Mouse (Mus musculus) embryonic facial prominence, embryonic 11.5 days (tissue): ENCODE measurements around the gene Hdac7. TPM values are rescaled to one million over a fixed set of nuclear protein-coding genes. Genes with fewer than 3 reads are reported as not detected.

Experiments used
- ATAC-seq: fragments of 200-750 bp; cut with Nextera tagmentation; replicated peaks from 2 replicates; pipeline ENCODE4 v1.8.0; 2017; ENCODE audit warnings: low read depth; ENCODE audit not compliant: insufficient number of reproducible peaks, low FRiP score, low TSS enrichment
- DNase-seq: peaks from one replicate; pipeline ENCODE4 v3.0.0-alpha.2; 2015; ENCODE audit warnings: low spot score
- H3K27ac ChIP-seq: fragments of 300-500 bp; sonication (generic); replicated peaks from 2 replicates; pipeline ENCODE4 v1.5.1; 2014; ENCODE audit warnings: mild to moderate bottlenecking, low read depth, low read length, control low read depth
- H3K27me3 ChIP-seq: fragments of 300-500 bp; sonication (generic); 2 replicates; pipeline ENCODE4 v1.6.1; 2014; ENCODE audit warnings: mild to moderate bottlenecking, low read length, moderate library complexity, mixed read lengths; ENCODE audit not compliant: control insufficient read depth, insufficient read depth
- H3K36me3 ChIP-seq: fragments of 300-500 bp; sonication (generic); replicated peaks from 2 replicates; pipeline ENCODE4 v1.6.1; 2014; ENCODE audit warnings: low read depth, mild to moderate bottlenecking, low read length, moderate library complexity, mixed read lengths; ENCODE audit not compliant: control insufficient read depth, insufficient read depth
- H3K4me1 ChIP-seq: fragments of 300-500 bp; sonication (generic); 2 replicates; pipeline ENCODE4 v1.6.1; 2014; ENCODE audit warnings: low read length, mixed read lengths; ENCODE audit not compliant: control insufficient read depth, insufficient read depth
- H3K4me2 ChIP-seq: fragments of 300-500 bp; sonication (generic); 2 replicates; pipeline ENCODE4 v1.6.1; 2014; ENCODE audit warnings: low read depth, mild to moderate bottlenecking, control low read depth, low read length, moderate library complexity
- H3K4me3 ChIP-seq: fragments of 300-500 bp; sonication (generic); 2 replicates; pipeline ENCODE4 v1.5.1; 2014; ENCODE audit warnings: low read depth, low read length, control low read depth
- H3K9ac ChIP-seq: fragments of 300-500 bp; sonication (generic); replicated peaks from 2 replicates; pipeline ENCODE4 v1.6.1; 2014; ENCODE audit warnings: mild to moderate bottlenecking, control low read depth, low read length
- H3K9me3 ChIP-seq: fragments of 300-500 bp; sonication (generic); replicated peaks from 2 replicates; pipeline ENCODE4 v1.6.1; 2016; ENCODE audit warnings: mild to moderate bottlenecking, low read length, inconsistent platforms, mixed read lengths; ENCODE audit not compliant: control insufficient read depth
- WGBS: fragments of 180-500 bp; shearing (Covaris S2); extraction: QIAGEN DNeasy Blood & Tissue Kit; methylation state at CpG from one replicate; pipeline ENCODE4 v1.1.7; 2014; 5-methylcytosine and 5-hydroxymethylcytosine counted together
- polyA plus RNA-seq: library from polyadenylated mRNA; unstranded; fragments of >200 nt; fragmentation: Nextera tagmentation; extraction: Ambion mirVana; gene quantifications from 2 replicates; pipeline ENCODE4 v1.2.1, GENCODE M21; 2014

The Hdac7 gene
- polyA plus RNA-seq, 1 experiment from 2014 or later: 17.0 TPM

DNA sequence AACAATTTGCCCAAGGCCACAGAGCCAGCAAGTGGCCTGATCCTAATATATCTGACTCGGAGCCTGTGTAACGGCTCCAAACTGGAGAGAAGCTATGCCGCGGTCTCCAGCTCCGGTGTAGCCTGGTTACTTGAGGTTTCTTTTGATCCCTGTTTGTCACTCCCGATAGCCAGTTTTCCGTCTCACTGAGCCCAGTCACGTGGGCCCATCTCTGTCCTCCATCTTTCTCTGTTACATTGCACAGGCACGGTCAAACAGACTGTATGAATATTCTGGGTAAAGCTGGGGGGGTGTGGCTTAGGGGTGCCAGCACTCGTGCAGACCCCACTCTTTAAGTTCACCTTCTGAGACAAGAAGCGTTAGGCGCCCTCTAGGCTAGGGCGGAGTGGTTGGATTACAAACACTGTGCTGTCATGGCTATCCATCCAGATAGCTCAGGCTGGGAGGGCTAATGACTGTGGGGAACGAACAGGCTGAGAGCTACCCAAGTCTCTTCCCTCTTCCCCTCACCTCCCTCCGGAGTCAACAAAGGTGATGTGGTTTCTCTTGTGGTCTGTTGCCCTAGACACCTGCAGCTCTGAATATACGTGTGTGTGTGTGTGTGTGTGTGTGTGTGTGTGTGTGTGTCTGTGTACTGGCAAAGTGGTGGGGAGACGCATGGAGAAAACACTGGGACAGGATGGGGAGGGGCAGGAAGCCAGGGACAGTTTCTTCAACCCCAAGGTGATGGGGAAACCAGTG lies 8.0 kb downstream of the Hdac7 start:
- H3K4me3 ChIP-seq: no peak overlapping the region
- no peaks in the 10 kb centered on the region for H3K9me3 ChIP-seq
- H3K9ac ChIP-seq: no peak overlapping the region
- DNase-seq (no peak), ATAC-seq (no peak)
- no peak overlapping the region for H3K27ac ChIP-seq
- no peaks in the 10 kb centered on the region for H3K27me3 ChIP-seq
- peaks cover 6% of the 10 kb centered on the region for H3K4me1 ChIP-seq
- no peaks in the 10 kb centered on the region for H3K36me3 ChIP-seq
- no peak overlapping the region for H3K4me2 ChIP-seq
- WGBS: 53% methylated on average over 17 of the region's 17 CpGs

- ATAC-seq (no peak), DNase-seq (no peak)
- Histone ChIP-seq H3K4me1 (peaks cover 5% of the 10 kb centered on the region), H3K9ac (no peak overlapping the region), H3K36me3 (no peaks in the 10 kb centered on the region), H3K9me3 (no peaks in the 10 kb centered on the region), H3K27me3 (no peaks in the 10 kb centered on the region), H3K4me2 (no peak overlapping the region), H3K4me3 (no peak overlapping the region), H3K27ac (no peak overlapping the region)
- WGBS: 47% methylated on average over 9 of the region's 9 CpGs
Measured at GRCm38 (mm10) chr15:97832764-97833479, 11.4 kb downstream of the Hdac7 start.

GRCm38 (mm10) chr15:97831987-97832640 lies 12.2 kb downstream of the Hdac7 start:
- DNase-seq (peak; percentile 35), ATAC-seq (no peak)
- Histone ChIP-seq H3K4me1 (peaks cover 5% of the 10 kb centered on the region), H3K4me3 (peak overlapping the region; percentile 96), H3K27me3 (no peaks in the 10 kb centered on the region), H3K36me3 (no peaks in the 10 kb centered on the region), H3K4me2 (peak overlapping the region; percentile 79), H3K27ac (peak overlapping the region; percentile 91), H3K9ac (peak overlapping the region; percentile 99), H3K9me3 (no peaks in the 10 kb centered on the region)
- WGBS: 2% methylated on average over 10 of the region's 10 CpGs

- Histone ChIP-seq H3K36me3 (no peaks in the 10 kb centered on the region), H3K9ac (peak overlapping the region; percentile 99), H3K27me3 (no peaks in the 10 kb centered on the region), H3K4me3 (peak overlapping the region; percentile 96), H3K27ac (peak overlapping the region; percentile 91), H3K4me2 (peak overlapping the region; percentile 79), H3K4me1 (peaks cover 7% of the 10 kb centered on the region), H3K9me3 (no peaks in the 10 kb centered on the region)
- WGBS: under 1% methylated on average over 50 of the region's 84 CpGs
- ATAC-seq (peak; percentile 82), DNase-seq (peak; percentile 82)
Measured at GRCm38 (mm10) chr15:97831242-97831986, 12.9 kb downstream of the Hdac7 start.

- Histone ChIP-seq H3K36me3 (no peaks in the 10 kb centered on the region), H3K9me3 (no peaks in the 10 kb centered on the region), H3K4me3 (peak overlapping the region; percentile 96), H3K27ac (peak overlapping the region; percentile 91), H3K4me2 (peak overlapping the region; percentile 79), H3K9ac (peak overlapping the region; percentile 99), H3K27me3 (no peaks in the 10 kb centered on the region), H3K4me1 (peaks cover 7% of the 10 kb centered on the region)
- peak; percentile 47 for DNase-seq
- peak; percentile 26 for ATAC-seq
- under 1% methylated on average over 39 of the region's 39 CpGs for WGBS
Measured at GRCm38 (mm10) chr15:97830788-97831241, 13.5 kb downstream of the Hdac7 start.

GRCm38 (mm10) chr15:97830253-97830787 lies 14.0 kb downstream of the Hdac7 start:
- Histone ChIP-seq H3K27me3 (no peaks in the 10 kb centered on the region), H3K4me1 (peaks cover 12% of the 10 kb centered on the region), H3K9ac (peak overlapping the region; percentile 99), H3K9me3 (no peaks in the 10 kb centered on the region), H3K27ac (peak overlapping the region; percentile 91), H3K4me2 (peak overlapping the region; percentile 79), H3K4me3 (peak overlapping the region; percentile 96), H3K36me3 (no peaks in the 10 kb centered on the region)
- no peak; the same call in 1 of the 2 replicates for ATAC-seq
- 4% methylated on average over 12 of the region's 12 CpGs for WGBS
- no peak for DNase-seq

DNA sequence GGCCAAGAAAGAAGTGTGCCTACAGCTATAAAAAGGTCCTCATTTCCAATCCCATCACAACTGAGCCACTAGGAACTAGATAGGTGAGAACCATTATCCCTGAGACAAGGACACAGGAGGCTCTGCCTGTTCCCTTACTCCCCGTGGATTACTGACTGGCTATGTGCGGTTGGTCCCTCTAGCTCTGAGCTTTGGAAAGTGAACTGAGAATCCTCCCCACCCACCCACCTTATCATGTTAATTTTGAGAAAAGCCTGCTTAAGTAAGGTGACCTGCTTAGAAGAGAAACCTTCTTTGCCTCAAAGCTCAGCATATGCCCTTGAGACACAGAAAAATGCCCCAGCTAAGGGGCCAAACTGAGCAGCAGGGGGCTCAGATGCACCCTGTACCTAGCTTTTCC lies 14.9 kb downstream of the Hdac7 start:
- ATAC-seq (no peak), DNase-seq (no peak)
- peaks cover 14% of the 10 kb centered on the region for H3K4me1 ChIP-seq
- WGBS: 39% methylated on average over 2 of the region's 2 CpGs
- peak overlapping the region; percentile 96; the same call in 1 of the 2 replicates for H3K4me3 ChIP-seq
- no peak overlapping the region; the same call in 1 of the 2 replicates for H3K27ac ChIP-seq
- H3K4me2 ChIP-seq: peak overlapping the region; percentile 79
- H3K27me3 ChIP-seq: no peaks in the 10 kb centered on the region
- H3K36me3 ChIP-seq: no peaks in the 10 kb centered on the region
- 0 out of 2 replicates have a peak overlapping the region, but pooled peaks have one; percentile 18 for H3K9ac ChIP-seq
- no peaks in the 10 kb centered on the region for H3K9me3 ChIP-seq
